Mouse (Mus musculus) neutrophil, adult 5-6 weeks (primary cell): ENCODE data around the gene Ovol1. TPM values are rescaled to one million over a fixed set of nuclear protein-coding genes. Genes with fewer than 3 reads are reported as not detected.

ENCODE experiments used
- ATAC-seq: fragments of 151-379, 151-347 bp; 2 replicates; pipeline ENCODE4 v1.8.0; 2017; ENCODE audit warnings: mild to moderate bottlenecking, moderate TSS enrichment; ENCODE audit not compliant: insufficient number of reproducible peaks, poor library complexity, low FRiP score, severe bottlenecking; ENCODE audit errors: extremely low read depth
- total RNA-seq: library from RNA; stranded (forward); fragments of 200-1000 nt; gene quantifications from 2 replicates; pipeline ENCODE4 v1.2.3, GENCODE M21; 2017

The Ovol1 gene
- total RNA-seq = 0.23 and 0.25 TPM in 2 replicates

DNA sequence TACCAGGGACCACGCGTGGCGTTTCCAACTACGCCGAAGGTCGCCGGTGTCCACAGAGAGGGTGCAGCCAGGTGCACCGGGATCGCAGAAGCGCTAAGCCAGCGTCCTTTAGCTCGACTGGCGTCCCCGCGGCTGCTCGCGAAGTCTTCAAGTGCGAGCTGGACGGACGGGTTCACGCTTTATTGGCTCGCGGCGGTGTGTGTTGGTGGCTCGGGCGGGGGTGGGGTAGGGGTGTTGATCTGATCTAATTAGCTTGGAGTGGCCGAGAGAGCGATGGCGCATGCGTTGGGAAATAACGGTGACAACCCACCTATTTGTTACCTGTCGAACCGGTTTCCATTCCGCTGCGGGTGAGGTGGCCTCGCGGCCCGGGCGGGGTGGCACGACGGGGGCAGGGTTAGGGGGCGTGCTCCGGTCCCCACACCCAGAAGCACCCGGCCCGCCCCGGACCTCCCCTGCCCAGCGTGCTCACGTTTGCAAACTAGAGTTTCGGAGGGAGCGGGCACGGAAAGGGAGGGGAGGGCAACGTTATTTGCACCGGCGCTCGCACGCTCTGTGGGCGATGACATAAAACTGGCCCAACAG lies at the start of gene Ovol1:
Gene Ovol1, minus strand, starts transcription at position 190 of the 585 bp plus-strand sequence.
- ATAC-seq = no peak

DNA sequence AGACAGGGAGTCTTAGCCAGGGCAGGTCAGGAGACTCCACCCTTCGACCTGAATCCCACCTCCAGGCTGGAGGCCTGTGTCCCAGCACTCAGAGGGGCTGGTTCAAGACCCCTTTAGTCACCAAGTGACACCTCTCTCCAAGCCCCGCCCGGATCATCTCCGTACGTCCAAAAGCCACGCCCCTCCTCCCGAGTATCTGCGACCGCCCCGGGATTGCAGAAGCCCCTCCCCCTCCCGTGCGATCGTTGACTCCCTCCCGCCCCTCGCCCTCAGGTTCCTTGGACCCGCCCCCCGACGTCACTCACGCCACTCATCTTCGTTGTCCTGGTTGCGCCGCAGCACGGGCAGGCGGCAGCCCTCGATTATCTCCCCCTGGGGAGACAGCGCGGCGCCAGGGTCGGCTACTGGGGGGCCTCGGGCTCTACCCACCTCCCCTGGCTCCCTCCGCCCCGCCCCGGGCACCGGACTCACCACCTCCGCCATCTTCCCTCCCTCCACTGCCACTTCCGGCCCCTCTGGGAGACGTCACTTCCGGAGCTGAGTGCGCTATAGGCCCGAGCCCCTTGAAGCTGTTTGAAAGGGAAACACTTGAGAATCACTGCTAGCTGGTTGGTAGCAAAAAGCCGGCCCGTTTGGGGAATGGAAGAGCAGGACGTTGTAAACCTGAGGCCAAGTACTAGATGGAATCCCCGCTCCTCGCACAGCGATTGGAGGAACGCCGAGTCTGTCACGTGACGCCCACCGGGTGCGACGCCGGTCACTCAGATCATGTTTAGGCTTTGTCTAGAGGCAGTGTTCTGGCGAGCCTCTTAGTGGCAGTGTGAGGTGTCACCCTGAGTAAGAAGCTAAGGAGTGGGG lies 49.3 kb upstream of the Ovol1 start, which contains the start of gene Kat5:
Gene Kat5, minus strand, starts transcription at position 691 of the 858 bp plus-strand sequence.
- ATAC-seq = peak; percentile 85

DNA sequence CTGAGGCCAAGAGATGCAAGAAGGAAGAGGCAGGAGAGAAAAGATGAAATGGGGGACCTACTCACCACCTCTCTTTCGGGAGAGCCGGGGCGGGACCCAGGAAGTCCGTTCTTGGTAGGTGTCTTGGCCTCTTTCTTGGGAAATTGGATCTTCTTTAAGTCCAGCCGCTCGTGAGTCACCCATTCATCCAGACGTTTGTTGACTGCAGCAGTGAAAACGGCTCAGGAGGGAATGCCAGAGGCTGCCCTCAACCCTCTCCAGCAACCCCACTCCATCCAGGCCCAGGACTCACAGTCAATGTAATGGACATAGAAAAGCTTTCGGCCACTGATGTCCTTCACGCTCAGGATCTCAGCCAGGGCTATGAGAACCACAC lies 48.7 kb upstream of the Ovol1 start:
- ATAC-seq = no peak

DNA sequence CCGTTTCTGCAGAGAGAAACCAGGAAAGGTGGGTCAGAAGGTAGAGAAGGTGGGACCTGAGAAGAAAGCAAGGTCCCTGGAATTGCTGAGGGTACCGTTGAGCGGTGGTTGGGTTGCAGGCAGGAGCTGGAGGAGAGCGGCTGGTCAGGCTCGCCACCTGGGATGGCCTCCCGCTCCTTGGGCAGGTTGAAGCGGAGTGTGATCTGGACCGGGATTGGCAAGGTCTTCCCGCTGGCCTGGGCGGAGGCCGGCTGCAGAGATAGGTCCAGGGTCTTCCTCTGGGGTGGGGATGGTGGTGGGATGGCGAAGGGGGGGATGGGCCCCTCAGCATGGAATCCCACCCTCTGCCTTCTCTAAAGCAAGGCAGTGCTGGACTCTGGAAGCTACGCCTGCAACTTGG lies 48.3 kb upstream of the Ovol1 start:
- no peak for ATAC-seq

DNA sequence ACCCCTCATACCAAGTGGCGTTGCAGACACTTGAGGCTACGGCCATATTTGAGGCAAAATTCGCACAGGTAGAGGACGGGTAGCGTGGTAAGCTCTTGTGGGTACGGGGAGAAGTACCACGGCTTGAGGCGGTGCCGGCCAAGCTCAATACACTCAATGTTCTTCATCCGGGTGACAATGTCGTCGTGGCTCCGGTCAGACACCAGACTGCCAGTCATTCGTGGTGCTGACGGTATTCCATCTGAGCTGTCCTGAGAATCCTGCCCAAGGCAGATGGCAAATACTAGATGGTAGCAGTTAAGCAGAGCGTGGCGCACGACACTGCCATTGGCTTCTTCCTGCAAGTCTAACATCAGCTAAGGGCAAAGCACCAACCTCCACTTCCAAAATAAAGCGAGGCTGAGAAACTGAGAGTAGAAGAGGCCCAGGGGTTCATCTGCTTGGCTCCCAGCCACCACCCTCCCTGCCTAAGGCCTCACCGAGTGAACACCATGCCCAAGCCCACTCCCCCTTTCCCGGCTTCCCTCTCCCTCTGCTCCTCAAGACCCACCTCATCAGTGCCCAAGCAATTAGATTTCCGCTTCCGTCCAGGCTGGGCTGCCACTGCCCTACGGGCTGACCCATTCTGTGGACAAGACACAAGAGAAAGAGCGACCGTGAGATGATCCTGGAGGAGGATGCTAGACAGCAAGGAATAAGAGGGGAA lies 47.4 kb upstream of the Ovol1 start:
- ATAC-seq = no peak

DNA sequence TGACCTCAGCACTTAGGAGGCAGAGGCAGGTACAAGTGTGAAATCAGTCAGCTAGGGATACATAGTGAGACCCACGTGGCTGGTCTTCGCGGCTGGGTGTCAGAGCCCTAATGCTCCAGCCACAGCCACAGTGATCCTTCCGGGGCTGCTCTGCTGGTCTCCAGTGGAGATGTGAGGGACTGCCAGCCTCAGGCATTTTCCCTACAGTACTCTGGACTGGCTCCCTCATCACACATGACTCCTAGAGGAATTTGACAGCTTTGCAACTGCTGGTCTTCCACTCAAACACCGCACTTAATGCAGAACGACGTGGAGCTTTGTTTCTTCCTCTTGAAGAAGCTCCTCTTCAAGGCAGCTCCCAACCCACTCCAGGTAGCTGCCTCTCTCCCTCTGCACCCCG lies 45.8 kb upstream of the Ovol1 start:
- no peak for ATAC-seq

DNA sequence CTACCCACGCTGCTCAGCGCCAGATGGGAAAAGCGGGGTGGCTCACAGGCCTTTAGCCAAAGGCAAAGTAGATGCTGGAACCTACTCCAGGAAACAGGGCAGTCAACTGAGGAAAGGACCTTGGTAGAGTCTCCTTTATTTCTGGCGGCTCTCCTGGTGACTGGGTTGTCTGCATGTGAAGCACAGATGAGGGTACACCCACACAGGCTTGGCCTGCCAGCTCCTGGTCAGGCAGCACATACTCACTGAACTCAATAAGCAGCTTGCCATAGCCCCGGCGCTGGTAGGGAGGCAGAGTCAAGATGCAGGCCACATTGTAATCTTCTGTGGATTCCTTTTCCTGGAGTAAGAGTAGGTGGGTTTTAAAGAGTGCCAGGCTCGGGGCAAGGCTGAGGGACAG lies 44.7 kb upstream of the Ovol1 start:
- ATAC-seq = no peak

DNA sequence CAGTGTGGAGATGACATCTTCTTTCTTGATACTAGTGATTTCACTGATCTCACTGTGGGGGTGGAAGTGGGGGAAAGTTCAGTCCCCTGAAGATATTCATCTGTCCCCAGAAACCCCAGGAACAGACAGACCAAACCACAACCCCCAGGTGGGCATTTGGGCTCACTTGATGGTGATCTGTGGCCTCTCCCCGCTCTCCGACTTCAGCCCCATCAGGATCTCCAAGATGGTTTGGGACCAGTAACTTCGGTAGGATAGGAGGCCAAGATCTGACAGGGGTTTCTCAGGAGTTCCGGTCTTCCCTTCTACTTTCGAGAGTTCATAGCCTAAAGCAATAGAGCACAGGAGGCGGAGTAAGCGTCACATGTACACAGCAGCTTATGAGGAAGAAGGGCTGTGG lies 43.2 kb upstream of the Ovol1 start:
- no peak for ATAC-seq

DNA sequence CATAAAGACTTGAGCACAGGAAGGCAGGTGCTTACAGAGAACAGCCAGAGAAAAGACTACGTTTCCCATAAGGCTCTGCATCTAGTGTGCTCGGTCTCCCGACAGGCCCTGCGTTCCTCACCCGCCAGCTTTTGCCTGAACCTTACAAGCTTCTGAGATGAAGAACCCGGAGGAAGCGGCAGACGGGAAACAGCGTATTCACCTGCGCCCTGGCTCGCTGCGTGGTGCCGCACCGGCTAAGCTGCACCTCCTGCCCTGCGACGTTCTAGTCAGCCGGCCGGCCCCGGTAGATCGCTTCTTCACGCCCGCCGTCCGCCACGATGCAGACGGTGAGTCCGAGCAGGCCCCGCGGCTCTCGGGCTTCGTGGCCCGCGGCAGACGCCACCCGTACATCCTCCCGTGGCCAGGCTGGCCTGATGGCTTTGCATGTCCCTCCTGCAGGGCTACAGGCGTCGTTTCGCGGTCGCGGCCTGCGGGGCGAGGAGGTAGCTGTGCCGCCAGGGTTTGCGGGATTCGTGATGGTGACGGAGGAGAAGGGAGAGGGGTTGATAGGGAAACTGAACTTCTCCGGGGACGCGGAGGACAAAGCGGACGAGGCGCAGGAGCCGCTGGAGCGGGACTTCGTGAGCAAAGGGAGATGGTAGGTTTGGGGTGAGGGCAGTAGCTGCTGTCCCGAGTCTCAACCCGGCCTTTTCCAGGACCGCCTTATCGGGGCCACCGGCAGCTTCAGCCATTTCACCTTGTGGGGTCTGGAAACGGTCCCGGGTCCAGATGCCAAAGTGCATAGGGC lies 41.5 kb upstream of the Ovol1 start, which contains the start of gene Rnaseh2c:
Gene Rnaseh2c, plus strand, starts transcription at position 122 of the 790 bp plus-strand sequence.
- peak; percentile 91 for ATAC-seq

DNA sequence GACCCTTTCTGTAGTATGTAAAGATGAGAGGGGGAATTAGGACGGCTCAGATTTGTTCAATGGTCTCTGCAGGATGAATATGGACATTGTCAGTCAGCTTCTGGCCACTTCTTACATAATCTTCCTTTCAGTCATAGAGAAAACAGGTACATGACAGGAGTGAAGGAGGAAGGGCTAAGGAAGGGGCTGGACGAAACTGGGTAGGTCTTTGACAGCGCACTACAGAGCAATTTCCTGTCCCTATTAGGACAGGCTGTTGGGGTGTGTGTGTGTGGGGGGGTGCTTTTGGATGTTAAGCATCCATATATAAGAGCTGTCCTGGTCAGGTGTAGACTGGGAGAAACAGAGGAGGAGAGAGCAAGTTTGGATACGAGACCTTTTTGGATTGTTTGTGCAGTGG lies 38.8 kb upstream of the Ovol1 start:
- no peak for ATAC-seq

DNA sequence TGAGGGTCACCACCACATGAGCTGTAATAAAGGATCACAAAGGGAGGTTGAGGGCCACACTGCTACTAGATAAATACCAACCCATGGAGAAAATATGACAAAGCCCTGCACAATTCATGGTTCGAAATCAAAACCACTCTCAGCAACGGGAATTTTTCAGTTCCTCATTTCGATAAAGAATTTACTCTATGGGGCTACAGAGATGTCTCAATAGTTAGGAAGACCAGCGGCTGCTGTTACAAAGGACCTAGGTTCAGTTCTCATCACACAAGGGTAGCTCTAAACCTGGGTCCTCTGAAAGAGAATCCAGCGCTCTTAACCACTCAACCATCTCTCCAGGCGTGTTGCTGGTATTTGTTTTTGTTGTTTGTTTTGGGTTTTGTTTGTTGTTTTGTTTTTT lies 31.4 kb upstream of the Ovol1 start:
- no peak for ATAC-seq

DNA sequence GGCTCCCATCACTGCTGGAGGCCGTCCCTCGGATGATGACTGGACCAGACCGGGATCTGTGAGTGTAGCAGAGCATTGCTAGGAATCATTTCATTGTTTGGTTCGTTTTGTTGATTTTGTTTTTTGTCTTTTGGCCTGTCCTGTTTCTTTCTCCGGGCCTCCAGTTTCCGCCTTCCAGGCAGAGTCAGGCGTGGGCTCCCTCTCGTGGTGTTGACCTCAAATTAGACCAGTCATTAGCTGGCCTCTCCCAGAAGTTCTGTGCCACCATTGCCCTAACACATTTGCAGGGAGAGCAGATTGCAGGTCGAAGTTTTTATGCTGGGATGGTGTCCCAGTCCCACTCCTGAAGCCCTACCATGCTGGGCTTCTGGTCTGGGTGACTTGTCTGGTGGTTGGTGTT lies 28.7 kb upstream of the Ovol1 start:
- ATAC-seq = no peak

DNA sequence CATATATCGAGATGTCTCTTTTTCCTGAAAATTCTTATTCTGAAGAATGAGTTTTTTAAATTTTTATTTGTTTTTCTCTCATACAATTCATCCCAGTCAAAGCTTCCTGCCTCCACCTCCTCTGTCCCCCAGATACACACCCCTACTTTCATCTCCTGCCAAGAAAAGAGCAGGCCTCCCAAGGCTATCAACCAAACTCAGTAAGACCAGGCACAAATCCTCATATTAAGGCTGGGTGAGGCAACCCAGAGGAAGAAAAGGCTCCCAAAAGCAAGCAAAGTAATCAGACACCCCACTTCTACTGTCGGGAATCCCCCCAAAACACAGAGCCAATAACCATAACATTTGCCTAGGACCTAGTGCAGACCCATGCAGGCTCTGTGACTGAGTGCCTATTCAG lies 21.5 kb upstream of the Ovol1 start:
- no peak for ATAC-seq

DNA sequence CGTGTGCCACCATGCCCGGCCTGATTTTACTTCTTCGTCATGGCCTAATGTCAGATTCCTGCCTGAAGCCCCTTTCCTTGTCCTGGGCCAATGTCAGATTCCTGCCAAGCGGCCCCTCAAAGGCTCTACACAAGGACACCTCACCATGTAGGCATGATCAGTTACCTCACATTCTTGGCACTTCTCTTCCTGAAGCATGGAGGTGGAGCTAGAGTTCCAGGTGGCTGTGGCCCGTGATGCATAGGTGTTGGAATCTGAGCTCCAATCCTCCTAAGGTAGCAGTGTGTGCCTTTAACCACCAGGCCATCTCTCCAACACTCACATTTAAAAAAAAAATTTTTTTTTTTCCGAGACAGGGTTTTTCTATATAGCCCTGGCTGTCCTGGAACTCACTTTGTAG lies 20.3 kb upstream of the Ovol1 start:
- no peak for ATAC-seq

DNA sequence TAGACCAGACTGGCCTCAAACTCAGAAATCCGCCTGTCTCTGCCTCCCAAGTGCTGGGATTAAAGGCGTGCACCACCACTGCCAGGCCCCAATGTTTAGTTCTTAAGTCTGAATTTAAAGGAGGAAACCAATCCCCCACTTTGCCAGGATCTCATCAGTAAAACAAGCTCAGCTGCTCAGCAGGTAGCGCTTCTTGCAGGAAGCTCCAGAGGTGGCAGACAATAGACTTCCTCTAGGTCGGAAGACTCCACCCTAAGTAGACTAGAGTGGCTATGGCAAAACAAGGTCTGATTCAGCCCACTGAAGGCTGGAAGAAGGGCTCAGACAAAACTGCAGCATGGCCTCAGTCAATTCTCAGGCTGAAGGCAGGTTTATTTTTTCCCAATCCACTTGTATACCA lies 19.5 kb upstream of the Ovol1 start:
- no peak for ATAC-seq

DNA sequence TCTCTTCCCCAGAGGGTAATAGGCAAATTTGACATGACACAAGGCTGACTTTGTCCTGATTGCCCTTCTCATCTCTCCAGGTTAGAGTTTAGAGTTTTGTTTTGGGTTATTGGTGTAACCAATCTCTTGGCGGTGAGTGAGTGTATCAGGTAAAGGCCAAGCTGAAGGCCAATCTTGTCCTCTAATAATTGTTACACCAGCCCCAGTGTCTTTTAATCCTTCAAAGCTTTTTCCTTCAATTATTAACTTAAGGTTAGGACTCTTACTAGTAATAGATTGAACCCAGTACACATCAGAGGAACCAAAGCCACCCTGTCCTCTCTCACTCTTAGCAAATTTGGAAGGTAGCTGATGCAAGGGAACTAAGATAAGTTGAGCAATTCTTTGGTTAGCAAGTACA lies 14.9 kb upstream of the Ovol1 start:
- no peak for ATAC-seq

DNA sequence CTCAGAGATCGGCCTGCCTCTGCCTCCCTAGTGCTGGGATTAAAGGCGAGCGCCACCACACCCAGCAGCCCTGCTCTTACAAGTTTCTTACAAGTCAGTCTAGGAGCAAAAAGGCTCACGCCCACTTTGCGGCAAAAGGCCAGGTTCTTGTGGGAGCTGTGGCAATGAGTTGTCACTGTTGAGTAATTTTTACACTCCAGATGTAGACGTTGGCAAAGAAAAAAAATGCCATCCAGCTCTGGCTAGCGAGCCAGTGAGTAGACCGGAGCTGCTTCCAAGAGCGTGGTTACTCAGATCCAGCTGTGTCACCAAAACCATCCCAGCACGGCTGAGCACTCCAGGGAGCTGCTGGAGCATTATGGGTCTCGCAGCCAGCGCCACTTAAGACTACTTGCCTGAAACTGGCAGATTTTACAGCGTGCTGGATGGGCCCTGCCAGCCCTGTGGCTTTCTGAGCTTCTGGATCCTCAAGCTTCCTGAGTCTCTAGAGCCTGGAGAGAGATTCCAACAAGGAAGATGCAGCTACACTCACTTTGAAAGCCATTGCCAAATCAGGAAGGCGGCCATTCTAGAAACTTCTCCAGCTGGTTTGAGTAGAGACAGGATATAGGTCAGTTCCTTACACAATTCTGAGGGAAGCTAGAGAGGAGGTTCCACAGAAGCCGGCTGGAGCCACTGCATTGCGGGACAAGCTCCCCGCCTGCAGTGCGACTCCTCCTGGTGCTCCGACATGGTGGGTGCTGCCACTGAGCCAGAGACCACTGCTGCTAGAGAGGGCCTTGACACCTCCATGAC lies 12.1 kb upstream of the Ovol1 start:
- ATAC-seq = peak; percentile 13; the same call in 1 of the 2 replicates

DNA sequence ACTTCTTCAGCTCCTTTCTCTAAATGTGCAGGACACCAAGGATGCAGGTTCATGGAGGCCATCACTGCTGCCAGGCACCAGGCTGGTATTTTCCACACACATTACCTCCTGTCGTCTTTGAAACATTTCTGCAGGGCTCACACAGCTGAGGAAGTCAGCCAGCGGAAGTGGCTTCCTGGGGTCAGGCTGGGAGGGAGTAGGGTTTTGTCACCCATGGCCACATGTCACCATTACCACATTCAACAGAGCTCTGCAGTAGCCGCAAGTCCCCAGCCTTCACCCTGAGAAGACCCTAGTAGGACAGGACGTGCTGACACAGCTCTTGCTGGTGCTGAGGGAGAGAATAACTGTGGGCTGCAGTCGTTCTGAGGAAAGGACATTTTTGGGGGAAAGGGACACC lies 11.4 kb upstream of the Ovol1 start:
- ATAC-seq = peak; percentile 44; the same call in 1 of the 2 replicates
